Mouse (Mus musculus) right cerebral cortex, postnatal 4 days (tissue): Measurements from ENCODE around the gene Phox2a.

Source experiments
- DNase-seq: peaks from one replicate; pipeline ENCODE4 v3.0.0-alpha.2; 2022

Phox2a gene

DNA sequence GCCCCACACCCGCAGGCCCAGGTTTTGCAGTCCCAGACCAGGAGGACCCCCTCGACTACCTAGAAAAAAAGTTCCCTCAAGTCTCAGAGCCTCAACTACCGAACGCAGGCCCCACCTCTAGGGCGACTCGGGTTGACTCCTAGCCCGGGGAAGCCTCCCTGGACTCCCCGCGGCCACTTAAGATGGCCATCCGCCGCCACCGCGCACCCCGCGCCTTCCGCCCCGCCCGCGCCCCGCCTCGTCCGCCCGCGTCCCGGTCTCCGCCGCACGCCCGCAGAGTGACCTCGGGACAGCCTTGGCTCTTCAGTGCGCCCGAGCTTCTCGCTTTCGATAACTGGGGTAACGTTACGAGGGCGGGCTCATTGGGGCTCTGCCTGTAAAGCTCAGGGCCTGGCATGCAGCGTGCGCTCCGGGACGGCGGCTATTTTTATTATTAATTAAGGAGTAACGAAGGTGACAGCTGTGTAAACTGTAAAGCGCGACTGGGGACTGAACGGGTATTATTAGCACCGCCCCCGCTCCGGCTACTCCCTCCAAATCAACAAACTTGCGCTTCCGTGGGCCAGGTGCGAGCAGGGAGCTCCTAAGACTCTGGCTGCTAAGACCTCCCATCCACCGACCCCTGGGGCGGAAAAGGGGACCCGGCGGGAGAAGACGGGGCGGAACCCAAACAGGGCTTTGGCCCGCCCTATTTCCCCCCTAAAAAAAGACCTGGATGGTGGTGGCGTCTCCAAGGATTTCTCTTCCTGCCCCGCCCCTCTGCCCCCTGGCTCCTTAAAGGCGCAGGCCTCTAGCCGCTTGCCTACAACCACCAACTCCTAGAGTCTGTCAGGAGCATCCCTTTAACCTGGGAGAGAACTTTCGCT is 19.7 kb downstream of the Phox2a start, which contains the start of gene Inppl1:
Inppl1 (minus strand) TSS at position 624 of the 866 bp plus-strand sequence.
- peak; percentile 58 for DNase-seq

DNA sequence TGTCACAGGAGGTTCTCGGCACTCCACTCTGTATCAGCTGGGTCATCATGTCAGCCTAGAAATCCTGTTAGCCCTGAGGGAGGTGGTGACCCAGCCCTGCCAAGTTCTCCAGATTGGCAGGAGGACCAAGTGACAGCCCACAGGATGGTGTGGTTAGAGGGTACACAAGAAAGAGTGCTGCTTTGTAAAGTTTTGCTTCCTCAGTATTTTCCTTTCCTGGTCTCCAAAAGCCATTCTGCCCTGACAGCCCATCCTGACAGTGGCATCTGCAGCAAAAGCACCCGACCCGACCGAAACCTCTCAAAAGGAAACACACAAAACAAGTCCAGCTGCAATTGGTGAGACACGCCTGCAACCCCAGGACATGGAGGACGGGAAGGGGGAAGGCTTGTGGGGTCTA is 26.1 kb downstream of the Phox2a start:
- DNase-seq, result no peak

DNA sequence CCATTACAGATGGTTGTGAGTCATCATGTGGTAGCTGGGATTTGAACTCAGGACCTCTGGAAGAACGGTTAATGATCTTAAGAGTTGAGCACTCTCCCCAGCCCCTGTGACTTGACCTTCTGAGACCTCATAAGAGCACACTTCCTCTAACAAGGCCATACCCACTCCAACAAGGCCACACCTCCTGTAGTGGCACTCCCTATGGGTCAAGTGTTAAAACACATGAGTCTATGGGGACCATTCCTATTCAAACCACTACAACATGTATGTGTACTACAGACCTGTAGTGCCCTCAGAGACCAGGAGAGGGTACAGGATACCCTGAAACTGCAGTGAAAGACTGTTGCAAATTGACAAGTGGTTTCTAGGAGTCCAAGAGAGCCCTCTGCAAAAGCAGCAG is 29.8 kb downstream of the Phox2a start:
- DNase-seq, result no peak

DNA sequence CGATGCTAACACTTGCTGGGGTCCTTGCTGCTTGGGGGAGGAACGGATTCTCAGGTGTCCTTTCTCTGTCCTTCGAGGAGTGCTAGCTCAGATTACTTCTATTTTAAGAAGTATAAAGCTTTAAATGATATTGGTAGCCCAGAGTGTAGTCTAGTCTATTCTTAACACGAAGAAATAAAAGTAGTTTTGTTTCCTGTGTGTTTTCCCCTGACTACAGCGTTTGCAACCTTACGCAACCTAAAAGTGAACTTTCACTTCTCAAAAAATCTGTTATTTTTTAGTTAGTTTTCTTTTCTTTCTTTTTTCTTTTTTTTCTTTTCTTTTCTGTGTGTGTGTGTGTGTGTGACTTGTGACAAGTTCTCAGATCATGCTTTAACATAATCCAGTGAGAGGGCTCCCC is 33.6 kb downstream of the Phox2a start:
- DNase-seq, result no peak

DNA sequence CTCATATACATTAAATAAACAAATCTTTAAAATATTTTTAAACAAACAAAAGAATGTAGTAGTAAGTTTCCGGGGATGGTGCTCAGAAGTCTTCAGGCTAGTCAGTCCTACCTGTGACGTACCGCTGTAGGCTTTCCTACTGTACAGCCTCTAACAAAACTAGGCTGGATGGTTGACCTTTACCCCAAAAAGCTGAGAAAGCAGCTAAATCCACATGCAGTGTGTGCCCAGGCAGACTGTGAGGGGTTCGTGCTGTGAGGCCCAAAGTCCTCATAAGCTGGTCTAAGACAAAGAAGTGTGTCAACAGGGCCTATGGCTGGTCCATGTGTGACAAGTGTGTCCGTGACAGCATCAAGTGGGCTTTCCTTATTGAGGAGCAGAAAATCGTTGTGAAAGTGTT is 34.7 kb downstream of the Phox2a start:
- DNase-seq, result no peak

DNA sequence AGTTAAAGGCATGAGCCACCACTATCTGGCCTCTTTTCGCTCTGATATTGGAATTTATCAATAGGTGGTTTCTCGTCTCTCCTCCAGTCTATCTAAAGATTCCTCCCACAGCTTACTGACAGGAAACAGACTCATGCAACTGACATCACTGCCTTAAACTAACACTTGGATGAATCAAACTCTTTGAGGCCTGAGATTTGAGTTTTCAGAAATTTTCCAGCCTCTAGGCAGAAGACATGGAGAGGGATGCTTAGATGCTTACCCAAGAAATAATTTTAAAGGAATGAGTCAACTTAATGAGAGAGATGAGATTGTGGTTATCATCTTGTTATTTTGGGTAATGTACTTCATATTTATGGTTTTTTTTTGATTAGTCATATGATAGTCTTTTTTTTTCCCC is 35.7 kb downstream of the Phox2a start:
- DNase-seq, result no peak

DNA sequence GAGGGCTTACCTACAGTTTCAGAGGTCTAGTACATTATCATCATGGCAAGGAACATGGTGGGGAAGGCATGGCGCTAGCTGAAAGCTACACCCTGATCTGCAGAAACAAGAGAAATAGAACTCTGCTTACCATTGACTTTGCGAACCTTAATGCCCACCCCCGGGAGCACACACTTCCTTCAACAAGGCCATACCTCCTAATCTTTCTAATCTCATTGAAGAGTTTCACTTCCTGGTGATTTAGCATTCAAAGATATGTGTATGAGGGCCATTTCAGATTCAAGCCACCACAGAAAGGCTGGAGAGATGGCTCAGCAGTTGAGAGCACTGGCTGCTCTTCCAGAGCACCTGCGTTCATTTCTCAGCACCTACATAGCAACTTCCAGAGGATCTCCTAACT is 39.0 kb downstream of the Phox2a start, which contains the start of gene Folr2:
Folr2 (minus strand) TSS at position 101 of the 400 bp plus-strand sequence.
- no peak for DNase-seq

DNA sequence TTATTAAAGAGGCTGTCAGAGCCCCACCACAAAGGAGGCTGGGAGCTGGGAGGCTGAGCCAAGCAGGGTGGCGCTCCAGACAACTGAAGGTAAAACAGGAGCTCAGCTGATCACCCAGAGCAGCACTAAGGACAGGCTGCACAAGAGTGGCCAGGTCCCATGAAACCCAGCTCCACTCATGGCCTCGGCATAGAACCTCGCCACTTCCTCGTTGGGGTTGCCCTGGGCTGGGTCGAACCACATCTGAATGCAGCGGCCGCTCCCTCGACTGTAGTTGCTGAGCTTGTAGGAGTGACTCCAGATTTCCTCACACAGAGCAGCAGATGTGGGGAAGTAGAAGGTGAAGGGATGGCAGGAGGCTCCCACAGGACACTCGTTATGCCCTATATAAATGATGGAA is 40.2 kb downstream of the Phox2a start:
- DNase-seq, result no peak

DNA sequence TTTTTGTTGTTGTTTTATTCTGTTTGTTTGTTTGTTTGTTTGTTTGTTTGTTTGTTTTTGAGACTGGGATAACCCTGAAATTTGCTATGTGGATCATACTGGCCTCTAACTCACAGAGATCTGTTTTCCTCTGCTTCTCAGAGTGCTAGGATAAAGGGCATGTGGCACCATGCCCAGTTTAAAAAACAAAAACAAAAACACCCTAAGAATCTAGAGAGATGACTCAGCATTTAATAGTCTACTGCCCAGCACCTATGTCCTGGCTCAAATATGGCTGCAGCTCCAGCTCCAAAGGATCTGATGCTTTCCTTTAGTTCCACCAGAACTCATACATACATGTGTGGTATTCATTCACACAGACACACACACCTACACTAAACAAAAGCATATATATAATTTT is 42.9 kb downstream of the Phox2a start:
- no peak for DNase-seq

DNA sequence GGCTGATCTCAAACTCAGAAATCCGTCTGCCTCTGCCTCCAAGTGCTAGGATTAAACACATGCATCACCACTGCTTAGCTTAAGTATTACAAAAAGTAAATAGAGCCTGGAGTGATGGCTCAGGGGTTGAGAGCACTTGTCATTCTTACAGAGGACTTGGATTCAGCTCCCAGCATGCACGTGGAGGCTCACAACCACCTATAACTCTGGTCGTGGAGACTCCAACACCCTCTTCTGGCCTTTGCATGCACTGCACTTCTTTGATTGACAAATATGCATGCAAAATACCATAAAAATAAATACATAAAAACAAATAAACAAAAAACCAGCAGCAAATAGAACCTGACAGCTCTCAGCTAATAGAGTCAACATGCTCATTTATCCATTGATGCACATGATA is 44.2 kb downstream of the Phox2a start:
- DNase-seq, result no peak

DNA sequence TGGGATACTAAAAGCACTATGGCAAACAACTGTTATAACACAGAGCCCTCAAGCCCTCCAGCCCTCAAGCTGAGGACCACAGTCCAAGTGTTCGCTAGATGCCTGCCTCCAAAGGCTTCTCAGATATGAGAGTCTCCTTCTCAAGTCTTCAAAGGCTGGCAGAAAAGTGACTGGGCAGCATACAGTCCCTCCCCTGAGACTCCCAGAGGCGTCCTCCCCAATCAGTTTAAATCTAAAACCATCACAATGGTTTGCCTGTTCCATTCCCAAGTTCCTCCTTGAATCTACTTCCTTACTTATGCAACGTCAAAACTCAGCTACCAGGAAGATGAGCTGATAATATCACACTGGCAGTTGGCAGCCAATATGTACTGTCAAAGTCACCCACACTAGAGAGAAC is 45.3 kb downstream of the Phox2a start, which contains the start of gene Anapc15:
Anapc15 (plus strand) TSS at position 301 of the 400 bp plus-strand sequence.
- DNase-seq, result no peak

DNA sequence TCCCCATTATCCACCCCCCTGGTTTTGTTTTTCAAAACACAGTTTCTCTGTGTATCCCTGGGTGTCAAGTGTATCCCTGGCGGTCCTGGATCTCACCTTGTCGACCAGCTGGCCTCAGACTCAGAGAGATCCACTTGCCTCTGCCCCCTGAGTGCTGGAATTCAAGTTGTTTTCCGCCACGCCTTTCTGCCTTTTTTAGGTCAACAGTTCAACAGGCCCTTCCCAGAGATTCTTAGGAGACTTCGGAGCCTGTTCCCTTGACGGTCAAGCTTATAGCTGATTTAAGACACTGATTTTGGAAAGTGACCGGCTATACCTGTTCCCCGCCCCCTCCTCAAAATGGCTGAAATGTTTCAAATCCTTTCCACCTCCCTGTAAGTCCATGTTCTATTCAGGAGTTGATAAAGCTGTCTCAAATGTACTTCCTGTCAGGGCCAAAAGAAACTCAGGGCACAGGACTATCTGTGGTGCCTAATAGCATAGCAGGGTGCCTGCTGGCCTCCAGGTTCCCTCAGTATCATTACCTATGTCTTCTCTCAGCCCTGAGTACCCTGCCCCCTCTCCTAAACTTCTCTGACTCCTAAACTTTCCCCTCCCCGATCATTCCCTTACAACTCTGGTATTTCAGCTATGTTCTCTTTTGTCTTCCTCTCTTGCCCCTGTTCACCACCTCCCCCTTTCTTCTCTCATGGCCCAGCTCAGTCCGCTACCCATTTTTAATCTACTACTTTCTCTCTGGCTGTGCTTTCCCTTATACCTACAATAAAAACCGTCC is 48.6 kb downstream of the Phox2a start:
- no peak for DNase-seq

DNA sequence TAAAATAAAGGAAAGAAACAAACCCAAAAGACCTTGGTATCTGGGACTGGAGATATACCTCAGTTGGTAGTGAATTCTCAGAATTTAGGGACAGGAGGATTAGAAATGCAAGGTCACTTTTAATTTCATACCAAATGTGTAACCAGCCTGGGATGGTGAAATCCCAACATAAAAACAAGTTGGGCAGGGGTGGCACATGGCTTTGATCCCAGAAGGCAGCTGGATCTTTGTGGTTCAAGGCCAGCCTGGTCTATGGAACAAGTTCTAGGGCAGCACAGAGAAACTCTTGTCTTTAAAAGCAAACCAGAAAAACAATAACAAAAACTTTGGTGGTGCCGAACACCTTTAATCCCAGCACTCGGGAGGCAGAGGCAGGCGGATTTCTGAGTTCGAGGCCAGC is 49.4 kb downstream of the Phox2a start:
- DNase-seq, result no peak

DNA sequence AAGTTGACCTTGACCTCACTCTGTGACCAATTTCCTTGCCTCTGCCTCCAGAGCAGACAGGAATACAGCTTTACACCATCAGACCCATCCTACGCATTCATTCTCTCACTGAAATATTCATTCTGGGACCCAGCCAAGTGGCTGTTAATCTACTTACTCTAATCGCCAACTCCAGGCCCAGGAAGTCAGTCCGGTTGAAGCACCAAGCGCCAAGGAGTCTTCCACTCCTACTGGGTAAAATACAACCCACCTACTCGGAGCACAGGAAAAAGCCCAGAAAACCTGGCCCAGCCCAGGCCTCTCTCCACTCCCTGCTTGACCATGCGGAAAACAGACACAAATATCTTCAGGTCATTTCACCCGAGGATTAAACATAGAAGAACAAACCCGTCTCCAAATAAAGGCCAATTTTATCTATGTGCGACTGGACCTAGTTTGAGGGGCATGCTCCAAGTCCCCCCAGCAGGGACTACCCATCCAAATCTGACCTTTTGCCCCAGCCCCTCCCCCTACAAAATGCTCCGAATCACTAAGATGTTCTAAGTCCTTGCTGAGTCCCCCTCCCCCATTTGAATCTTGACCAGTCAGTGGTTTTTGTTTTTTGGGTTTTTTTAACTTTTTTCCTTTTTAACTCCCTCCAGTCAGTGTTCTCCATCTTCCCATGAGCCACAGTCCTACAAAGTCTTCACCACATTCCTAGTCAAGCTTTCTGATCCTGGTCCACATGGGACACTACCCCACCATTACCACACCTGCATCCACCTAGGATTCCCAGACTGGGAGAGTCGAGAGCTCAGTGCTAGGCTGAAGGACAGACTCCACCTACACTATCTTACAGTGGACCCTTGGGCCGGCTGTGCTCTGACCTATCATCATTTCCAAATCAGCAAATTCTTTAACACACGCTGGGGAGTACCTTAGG is 50.4 kb downstream of the Phox2a start:
- DNase-seq, result no peak

DNA sequence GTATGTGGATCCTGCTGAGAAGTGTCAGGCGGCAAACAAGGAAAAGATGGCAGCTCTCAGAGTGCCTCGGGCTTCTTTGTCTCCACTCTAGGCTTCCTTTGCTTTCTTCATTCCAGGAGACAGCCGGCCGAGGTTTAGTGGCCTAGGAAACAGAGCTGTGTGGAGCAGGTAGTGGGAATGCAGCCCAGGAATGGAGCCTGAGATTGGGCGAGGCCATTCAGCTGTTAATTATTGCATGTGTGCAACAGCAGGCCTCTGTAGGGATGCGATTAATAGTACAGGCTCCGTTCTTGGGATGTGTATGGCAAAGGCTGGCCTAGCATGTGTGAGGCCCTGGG is 51.0 kb downstream of the Phox2a start:
- DNase-seq, result no peak

DNA sequence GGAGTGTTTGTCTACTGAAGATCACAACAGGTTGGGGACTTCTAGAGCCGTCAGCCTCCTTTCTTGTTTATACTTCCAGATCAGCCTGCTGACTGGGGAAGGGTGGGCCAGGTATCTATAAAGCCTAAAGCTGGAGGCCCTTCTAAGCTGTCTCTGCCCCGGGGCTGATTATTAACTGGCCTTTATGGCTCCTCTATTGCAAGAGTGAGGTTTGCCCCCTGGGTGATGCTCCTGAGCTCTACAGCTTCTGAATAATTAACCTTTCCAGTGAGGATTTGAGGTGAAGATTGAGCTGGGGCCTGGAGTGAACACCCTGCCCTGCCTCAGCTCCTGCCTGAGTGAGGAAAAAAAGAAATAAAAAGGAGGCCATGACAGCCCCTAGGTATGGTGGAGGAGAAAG is 52.5 kb downstream of the Phox2a start, which contains the start of gene Folr1:
Folr1 (minus strand) TSS at position 160 of the 400 bp plus-strand sequence.
- DNase-seq, result no peak

DNA sequence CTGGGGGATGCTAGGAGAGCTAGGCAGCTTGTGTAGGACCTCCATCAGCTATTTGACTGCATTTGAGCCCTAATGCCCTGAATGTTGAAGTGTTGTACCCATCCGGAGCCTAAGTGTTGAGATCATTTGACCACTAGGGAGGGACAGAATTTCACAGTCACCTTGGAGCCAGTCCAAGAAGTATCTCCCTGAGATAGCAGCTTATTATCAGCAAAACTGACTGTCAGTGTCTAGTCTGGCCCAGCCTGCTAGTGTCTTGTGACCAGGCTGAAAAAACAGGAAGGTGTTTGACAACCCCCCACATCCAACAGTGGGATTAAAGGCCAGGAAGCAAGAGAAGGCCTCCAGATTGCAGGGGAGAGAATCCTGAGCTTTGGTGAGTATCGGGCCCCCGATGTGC is 53.2 kb downstream of the Phox2a start:
- DNase-seq, result no peak
